Mouse (Mus musculus) cerebellum, postnatal 14 days (tissue): ENCODE measurements around the gene Chmp2b.
A peak's percentile ranks its signal among the peaks of the same experiment; 100 is the strongest.

Experiments
- DNase-seq, 2 experiments: peaks; one replicate each; pipeline ENCODE4 v3.0.0; 2021; ENCODE audit warnings: mixed read lengths in 2 of 2

The Chmp2b gene

DNA sequence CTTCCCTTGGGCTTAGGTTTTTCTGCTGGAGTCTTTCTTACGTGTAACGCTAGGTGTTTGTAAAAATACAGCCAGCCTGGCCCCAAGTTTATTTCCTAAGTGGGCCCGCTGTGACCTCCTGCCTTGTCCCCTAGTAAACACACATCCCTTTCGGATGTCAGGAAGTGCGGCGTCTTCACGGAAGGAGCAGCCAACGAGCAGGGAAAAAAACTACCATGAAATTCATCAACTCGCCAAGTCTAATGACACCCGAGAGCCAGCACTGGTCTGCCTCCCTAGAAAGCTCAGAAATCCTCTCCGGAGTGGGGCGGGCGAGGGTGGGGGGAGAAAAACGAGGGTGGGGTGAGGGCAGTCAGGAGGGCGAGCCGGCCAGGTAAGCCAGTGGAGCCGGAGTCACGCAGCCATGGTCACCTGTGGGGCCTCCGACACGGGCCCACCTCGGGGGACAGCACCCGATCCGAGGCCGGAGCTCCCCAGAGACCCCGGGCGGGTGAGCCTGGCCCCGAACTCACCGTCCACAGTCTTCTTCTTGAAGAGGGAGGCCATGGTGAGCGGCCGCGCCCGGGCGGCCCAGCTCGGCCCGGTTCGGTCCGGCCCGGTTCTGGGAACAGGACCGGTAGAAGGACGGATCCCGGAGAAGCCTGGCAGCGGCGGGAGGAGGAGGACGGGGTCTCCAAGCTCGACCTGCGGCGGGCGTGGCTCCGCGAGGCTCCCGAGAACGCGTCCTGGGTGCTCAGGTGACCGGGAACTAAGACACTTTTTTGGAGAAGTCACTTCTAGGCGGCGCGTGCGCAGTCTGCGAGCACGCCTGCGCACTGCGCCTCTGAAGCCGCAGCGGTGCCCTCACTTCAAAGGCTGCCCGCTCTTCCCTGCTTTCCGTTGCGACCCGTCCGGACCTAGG, at the start of gene Chmp2b:
TSS of gene Chmp2b (minus strand) at position 764 of the 901 bp plus-strand sequence.
- peak; percentile 90 to 91 for DNase-seq

DNA sequence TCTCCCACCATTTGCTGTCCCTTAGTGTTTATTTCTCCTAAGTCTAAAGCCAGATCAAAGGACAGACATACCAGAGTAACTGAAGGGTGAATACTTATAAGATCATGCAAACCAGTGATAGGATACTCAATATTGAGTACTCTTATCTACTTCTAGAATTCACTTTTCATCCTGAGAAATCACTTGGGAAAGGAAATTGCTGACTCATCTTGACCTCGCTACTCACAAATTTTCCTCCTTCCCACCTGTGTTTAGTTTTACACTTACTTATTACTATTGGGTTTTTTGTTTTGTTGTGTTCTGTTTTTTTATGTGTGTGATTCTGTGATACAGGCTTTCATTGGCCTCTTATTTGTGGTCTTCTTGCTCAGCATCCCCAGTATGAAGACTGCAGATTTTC, 49.2 kb upstream of the Chmp2b start:
- no peak for DNase-seq

DNA sequence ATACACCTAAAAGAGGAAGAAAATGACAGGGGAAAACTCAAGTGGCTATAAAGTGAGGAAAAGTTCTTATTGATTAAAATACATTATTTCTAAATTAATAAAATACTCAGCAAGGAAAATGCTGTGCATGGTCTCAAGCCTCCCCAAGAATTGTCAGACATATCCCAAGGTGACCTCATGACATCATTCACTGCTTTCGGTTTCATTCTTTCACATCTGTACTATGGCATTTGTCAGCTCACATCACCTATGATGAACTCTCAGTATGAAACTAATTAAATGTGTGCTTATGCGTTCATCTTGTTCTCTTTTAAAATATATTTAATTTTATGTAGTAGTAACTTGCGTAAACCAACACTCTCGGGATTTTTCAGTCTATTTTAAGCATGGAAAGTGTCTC, 38.3 kb upstream of the Chmp2b start:
- no peak for DNase-seq

DNA sequence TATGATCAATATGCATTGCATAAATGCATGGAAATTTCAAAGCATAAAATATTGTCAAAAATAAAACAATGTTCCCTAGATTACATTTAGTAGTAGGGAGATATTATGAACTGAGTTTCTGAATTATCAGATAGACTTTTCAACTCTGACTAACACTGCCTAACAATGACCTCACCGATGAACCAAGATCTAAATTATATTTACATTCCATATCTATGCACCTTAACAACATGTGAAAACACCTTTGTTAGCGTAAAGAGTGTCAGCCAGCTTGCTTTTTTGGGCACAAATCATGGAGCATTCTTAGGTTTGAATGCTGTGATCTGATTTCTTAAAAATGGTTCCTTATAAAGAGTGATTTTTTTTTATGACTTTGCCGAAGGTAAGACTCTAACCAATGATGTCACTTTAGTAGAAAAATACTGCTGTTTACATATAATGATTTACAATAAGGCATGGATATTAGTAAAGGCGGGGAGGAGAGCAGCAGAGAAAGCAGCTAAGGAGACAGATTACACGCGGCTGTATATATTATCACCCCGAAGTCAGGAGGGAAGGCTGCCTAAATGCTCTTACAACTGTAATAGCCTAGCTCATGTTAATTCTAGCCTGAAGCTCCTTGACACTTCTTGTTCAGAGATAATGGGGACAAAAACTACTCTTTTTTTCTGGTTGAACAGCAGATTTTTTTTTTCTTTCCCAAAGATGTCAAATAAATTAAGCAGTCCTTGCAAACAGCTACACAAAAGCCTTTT, 23.8 kb upstream of the Chmp2b start:
- no peak for DNase-seq

DNA sequence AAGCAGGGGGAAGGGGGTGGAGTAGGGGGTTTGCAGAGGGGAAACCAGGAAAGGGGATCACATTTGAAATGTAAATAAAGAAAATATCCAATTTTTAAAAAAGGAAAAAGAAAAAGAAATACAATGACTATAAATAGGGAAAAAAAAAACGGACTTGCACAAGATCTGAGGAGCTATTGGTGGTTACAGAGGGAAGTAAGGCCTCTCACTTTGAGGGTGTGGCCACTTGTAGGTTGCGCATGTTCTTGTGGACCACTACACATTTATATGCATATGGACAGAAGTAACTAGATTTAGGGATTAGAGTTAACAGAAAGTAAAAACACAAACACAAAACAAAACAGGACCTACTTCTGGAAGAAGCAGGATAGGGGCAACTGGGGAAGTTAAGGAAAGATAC, 23.2 kb upstream of the Chmp2b start:
- no peak for DNase-seq

DNA sequence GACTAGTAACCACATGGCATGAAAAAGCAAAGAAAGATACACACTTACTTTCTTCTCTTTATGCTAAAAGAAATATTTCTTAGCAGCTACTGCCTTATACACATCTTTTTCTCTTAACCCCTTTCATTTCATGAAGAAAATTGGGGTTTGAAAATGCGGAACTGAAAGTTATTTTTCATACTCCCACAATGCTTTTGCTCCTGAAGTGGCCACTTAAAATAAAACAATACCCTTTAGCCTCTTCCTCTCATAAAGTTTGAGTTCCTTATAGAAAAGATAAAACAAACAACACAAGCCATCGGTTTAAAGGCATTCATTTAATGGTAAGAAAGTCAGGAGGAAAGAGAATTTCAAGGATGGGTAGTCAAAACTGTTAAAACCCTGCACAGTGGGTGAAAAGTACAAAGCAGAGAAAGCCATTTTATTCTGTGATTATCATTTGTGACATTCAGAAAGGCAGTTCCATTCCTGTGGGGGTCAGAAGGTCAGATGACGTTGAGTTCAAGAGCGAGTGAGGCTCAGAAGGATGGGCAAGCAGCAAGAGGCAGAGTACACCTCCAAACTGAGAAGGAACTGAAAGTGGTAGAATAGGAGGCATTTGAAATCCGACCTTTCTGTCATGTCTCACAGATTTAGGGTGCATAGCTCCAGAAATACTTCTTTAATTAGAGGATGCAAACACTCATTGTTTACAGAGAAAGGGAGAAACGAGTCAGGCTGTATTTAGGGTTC, 14.9 kb upstream of the Chmp2b start:
- no peak for DNase-seq

DNA sequence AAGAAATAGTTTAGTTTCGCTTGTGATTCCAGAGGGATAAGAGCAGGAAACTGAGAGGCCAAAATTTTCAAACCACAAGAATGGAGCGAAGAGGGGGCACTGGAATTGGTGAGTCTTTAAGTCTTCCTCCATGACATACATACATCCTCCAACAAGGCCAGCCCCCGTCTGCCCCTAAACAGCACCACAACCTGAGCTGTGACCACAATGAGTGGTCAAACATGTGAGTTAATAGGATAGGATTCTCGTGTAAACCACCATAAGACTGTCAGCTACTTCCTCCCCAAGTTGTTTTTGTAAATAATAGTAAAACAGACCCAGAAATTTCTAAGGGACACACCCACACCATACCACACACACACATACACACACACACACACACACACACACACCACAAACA, 6.3 kb upstream of the Chmp2b start:
- DNase-seq = no peak

DNA sequence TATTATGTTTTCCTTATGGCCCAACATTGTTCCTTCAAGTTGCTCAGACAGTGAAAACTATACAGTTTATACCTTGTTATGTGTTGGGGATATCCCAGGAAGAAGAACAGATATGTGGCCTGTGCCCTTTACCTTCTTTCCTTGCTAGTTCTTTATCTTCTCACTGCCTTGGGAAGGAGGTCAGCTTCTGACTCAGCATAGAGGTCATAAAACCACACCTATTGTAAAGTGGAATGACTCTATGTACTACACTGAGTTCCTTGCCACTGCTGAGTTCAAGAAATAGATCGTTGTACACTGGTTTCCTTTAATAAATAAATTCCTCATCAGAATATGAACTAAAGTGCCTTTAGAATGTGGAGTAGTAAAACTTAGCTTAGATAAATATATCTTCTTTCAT, 2.4 kb upstream of the Chmp2b start:
- DNase-seq = no peak

DNA sequence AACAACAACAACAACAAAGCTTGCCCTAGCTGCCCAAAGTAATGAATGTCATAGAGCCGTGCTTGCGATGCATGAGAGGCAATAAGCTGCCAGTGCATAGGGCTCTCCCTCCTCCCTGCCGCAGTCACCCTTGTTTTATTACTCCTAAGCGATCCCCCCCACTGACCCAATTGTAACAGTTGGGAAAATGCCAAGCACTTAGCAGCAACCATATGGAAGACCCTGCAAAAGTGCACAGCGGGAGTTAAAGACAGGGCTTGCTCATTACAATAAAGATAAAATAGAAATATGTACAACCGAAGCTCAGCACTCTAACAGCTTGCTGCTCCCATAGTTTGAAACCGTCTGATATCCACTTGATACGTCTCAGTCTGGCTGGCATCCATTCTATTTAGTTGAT, 1.8 kb upstream of the Chmp2b start:
- peak; percentile 11 to 15 for DNase-seq

DNA sequence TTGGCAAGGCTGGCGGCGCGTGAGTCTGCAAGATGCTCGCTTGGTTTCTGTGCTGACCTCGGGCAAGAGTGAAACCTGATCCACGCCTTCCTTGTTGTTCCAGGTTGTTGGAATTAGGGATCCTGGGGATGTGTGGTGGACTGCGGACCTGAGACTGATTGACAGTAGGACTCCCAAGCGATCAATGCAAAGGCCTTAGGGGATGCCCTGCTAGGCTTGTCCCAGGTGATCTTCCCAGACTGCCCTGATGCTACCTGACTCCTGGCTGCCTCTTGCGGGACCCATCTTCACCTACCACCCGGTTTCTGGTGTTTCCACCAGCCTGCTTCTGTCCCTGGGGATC, 309 bp upstream of the Chmp2b start:
- no peak for DNase-seq

DNA sequence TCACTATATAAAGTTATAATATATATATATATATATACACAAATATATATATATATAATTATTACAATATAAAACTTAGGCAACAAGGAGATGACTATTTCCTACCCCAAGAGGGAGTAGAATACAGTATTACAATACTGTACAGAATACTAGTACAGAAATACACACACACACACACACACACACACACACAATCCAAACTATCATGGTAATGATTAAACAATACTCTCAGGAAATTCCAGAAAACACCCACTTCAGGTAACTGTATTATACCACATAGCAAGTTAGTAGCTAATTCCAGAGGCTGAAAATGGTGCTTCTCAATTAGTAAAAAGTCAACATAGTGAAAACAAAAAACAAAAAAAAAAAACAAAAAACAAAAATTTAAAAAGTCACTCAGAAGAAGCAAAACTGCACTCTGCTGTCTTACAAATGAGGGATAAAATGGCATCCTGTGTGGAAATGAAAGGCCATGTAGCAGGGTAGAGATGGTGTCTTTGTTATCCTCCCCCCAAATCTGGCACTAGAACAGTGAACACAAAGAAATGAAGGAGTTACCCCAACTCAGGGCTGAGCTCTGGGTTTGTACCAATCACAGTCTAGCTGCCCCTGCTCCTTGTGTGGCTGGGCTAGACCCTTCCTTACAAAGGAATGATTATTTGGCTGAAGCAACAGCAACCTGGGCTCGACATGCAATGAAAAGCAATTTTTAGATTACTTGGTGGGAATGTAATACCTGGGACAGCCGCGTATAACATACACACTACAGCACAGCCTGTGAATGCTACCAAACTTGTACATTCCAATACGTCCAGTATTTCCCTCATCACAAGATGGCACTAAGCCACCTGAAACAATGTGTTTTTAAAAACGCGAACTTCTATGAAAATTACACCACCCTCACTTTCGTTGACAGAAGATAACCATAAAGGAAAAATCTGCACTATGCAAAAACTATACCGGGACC, 1.2 kb downstream of the Chmp2b start:
- DNase-seq = peak; percentile 4 to 18

DNA sequence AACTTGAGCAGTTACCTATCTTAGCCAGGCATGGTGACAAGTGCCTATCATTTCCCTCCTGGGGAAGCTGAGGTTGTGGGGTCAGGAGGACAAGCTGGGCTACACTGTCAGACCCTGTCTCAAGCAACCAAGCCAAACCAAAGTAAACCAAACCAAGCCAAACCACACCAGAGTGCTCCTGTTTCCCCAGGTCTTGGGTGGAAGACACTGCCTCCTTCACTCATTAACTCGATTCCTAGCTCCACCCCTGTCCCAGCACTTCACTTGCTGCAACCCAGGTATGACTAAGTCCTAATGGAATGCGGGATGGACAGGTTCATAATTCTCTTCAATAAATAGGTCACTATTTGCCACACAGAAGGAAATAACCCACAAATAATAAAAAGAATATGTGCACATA, 2.9 kb downstream of the Chmp2b start:
- no peak for DNase-seq

DNA sequence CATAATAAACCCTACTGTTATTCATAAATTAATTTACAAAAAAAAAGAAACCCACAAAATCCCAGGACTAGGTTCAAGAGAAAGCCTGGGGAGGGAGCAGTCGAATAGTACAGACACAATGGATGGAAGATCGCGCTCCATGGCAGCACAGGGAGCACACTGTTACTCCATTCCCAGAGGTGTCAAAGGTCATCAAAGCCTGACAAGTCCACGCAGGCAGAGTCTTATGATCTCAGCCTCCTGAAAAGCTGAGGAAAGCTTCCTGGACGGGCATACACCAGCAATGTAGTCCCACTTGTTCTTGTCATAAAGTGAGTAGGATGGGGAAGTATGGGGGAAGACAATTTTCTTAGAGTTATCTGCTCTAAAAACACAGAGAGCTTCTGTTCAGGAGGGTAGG, 5.2 kb downstream of the Chmp2b start:
- DNase-seq = no peak

DNA sequence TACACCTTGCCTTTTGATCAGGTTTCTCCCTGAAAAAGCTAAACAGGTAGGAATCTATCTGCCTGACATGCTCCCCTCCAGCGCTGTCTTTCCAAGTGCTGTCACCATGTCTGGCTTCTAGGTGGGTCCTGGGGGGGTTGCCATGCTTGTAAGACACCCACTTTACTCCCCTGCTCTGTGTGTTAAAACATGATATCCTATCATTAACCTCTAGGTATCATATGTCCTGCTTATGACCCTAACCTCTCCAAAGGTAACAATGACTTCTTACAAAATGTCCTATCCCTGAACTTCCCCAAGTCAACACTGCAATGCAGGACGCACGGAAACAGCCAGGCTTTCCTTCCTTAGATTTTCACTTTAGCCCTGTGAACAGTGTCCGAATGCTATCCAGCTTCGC, 8.3 kb downstream of the Chmp2b start:
- no peak for DNase-seq

DNA sequence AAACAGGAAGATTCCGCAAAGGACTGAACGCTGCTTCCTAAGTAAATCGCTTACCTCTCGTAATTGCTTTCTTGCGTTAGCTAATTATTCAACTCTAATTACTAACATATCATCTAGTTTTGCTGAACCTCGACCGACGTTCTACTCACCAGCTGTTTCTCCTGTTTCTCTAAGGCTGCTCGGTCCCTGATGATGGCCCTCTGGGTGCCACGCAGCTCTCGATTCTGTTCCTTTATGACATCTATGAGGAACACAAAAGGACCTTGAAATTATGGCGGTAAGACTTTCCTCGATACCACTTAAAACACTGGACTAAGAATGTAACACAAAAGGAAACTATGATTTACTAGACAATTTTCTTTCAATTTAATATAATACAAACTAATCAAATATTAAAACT, 11.7 kb downstream of the Chmp2b start:
- DNase-seq = no peak

DNA sequence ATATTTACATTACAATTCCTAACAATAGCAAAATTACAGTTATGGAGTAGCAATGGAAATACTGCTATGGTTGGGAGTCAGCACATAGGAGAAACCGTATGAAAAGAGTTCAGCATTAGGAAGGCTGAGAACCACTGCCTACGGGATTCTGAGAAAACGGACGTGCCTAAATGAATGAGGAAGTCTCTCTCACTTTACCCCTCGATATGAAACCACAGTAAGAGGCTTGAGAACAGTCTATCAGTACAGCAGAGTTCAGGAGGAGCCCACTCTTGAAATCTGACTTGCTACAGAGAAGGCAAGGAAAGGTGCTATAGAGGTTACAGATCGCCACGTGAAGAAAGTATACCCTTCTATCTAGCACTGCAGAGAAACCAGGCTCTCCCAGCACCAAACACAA, 13.6 kb downstream of the Chmp2b start:
- no peak for DNase-seq

DNA sequence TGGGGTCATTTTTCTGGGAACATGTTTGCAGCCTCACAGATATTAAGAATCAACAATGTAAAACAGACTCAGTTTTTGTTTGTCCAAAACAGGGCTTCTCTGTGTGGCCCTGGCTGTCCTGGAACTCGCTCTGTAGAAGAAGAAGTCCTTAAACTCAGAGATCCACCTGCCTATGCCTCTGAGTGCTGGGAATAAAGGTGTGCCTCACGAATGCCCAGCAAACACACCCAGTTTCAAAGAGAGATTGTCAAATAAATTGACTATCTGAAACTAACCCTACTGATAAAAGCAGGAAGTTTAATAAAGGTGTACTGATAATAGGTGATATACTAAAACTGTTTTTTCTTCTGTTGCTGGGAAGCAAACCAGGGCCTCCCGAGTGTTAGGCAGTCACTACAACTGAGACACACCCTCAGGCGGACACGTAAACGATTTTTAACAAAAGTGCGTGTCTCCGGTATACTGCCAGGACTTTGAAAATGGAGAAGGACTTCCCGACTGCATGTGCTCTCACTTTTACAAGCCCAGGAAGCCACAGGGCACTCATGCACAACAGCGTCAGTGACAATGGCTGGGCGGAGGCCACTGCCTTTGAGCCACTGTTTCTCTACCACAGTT, 18.7 kb downstream of the Chmp2b start:
- DNase-seq = no peak

DNA sequence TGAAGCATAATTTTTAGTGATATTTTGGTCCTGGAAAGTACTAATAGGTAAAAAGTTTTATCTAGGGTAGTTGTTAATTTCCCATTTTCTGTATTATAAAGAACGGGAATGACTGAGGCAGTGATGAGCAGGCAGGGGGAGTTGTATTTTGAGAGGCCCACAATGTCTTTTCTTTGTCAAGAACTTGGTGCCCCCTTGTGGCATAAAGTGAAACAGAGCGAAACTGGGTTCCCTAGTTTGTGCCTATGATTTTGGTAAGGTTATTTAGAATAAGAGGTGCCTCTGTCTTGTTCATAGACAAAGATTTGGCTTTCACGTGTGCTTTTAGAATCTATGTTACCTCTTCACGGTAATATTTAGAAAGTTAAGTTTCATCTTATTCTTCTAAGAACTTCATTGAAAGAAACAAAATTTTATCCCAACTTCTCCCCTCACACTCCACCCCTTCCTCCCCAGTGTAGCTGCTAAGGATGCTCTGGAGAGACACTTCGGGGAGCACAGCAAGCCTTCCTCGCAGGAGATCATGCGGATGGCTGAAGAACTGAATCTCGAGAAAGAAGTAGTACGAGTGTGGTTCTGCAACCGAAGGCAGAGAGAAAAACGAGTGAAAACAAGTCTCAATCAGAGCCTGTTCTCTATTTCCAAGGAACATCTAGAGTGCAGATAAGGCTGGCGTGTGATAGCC, 29.1 kb downstream of the Chmp2b start:
- DNase-seq = peak; percentile 64 to 66

DNA sequence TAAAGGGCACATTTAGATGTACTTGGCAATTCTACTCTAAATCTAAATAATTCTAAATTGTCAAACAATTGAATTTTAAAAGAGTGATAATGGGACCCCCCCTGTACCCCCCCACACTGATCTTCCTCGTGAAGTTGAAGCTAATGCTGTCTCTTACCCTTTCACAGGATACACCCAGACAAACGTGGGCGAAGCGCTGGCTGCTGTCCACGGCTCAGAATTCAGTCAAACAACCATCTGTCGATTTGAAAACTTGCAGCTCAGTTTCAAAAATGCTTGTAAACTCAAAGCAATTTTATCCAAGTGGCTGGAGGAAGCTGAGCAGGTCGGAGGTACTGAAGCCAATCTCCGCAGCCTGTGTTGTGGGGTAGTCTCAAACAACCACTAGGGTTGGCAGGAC, 30.9 kb downstream of the Chmp2b start:
- peak; percentile 59 to 77 for DNase-seq

DNA sequence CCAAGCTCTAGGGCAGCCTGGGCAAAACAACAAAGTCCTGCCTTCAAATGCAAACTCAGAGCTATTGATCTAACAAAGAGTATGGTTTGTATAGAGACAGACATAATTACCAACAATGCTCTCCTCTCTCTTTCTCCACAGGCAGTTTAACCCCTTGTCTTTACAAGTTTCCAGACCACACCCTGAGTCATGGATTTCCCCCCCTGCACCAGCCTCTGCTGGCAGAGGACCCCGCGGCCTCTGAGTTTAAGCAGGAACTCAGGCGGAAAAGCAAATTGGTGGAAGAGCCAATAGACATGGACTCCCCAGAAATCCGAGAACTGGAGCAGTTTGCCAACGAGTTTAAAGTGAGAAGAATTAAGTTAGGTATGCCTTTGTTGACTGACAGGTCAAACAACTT, 32.9 kb downstream of the Chmp2b start:
- DNase-seq = no peak

DNA sequence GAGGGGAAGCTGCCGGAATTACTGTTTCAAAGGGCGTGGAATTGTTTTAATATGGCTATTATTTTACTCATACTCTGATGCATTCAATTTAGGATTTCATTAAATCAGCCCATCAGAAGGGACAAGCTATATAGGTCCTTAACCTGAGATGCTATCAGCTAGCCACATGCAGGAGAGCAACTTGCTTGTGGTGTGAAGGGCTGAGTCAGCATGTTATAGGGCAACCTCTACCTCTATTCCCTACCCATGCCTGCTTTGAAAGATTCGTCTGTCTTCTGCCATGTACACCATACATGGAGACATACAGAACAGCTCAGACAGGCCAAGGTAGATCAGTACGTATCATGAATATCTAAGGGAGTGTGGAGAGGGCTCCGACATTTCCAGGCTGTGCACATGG, 35.8 kb downstream of the Chmp2b start:
- no peak for DNase-seq
